Mouse (Mus musculus) CH12.LX (cell line): ENCODE results near the gene B230219D22Rik. TPM values are rescaled to one million over a fixed set of nuclear protein-coding genes. Genes with fewer than 3 reads are reported as not detected.

Experiments used
- DNase-seq: peaks from one replicate; pipeline ENCODE4 v3.0.0-alpha.2; 2013; ENCODE audit errors: extremely low read depth
- H3K27ac ChIP-seq: 2 replicates; pipeline ENCODE4 v1.5.1; 2012; ENCODE audit warnings: low read depth, mild to moderate bottlenecking, control low read depth, moderate library complexity; ENCODE audit not compliant: insufficient read depth
- H3K27me3 ChIP-seq: replicated peaks from 2 replicates; pipeline ENCODE3; 2012; ENCODE audit warnings: inconsistent platforms
- H3K36me3 ChIP-seq, 2 experiments: replicated peaks in 1 of 2; 2 replicates each; pipeline versions ENCODE3 to v1.6.1; 2012; ENCODE audit warnings: inconsistent platforms in 1 of 2, low read length in 1 of 2, mild to moderate bottlenecking in 1 of 2, mixed read lengths in 1 of 2, moderate library complexity in 1 of 2; ENCODE audit not compliant: control insufficient read depth in 1 of 2, insufficient read depth in 1 of 2
- H3K4me1 ChIP-seq, 2 experiments: 2 replicates each; pipeline ENCODE4 v1.6.1; 2012; ENCODE audit warnings: inconsistent platforms in 1 of 2, moderate library complexity in 1 of 2; ENCODE audit not compliant: insufficient read depth in 2 of 2, control insufficient read depth in 1 of 2
- H3K4me2 ChIP-seq: 2 replicates; pipeline ENCODE4 v1.6.1; 2012; ENCODE audit warnings: low read depth, mild to moderate bottlenecking, control low read depth; ENCODE audit not compliant: poor library complexity, insufficient read depth, severe bottlenecking
- H3K4me3 ChIP-seq, 3 experiments: fragments of 150-350 bp in 1 of 3; sonication (generic) in 1 of 3; replicated peaks in 1 of 3; 2 replicates each; pipeline versions ENCODE3 to v1.5.1; 2011 to 2012; ENCODE audit warnings: low read depth in 2 of 3, low read length in 2 of 3, mild to moderate bottlenecking in 2 of 3, moderate library complexity in 2 of 3, control low read depth in 1 of 3, improper control_type of control experiment in 1 of 3, inconsistent platforms in 1 of 3, mixed read lengths in 1 of 3; ENCODE audit not compliant: poor library complexity in 1 of 3
- H3K79me2 ChIP-seq: replicated peaks from 2 replicates; pipeline ENCODE4 v1.6.1; 2012; ENCODE audit warnings: mild to moderate bottlenecking, moderate library complexity; ENCODE audit not compliant: control insufficient read depth, poor library complexity, insufficient read depth, severe bottlenecking; ENCODE audit errors: extremely low read depth
- H3K9ac ChIP-seq: 2 replicates; pipeline ENCODE4 v1.6.1; 2012; ENCODE audit warnings: low read depth, mild to moderate bottlenecking, control low read depth, moderate library complexity; ENCODE audit not compliant: insufficient read depth
- H3K9me3 ChIP-seq: replicated peaks from 2 replicates; pipeline ENCODE3; 2012; ENCODE audit warnings: low read length, inconsistent platforms, mixed read lengths
- GABPA ChIP-seq: IDR thresholded peaks from 2 replicates; pipeline ENCODE4 v1.6.1; 2012; ENCODE audit warnings: low read depth, low read length, improper control_type of control experiment, inconsistent platforms; ENCODE audit not compliant: insufficient replicate concordance
- MAX ChIP-seq: IDR thresholded peaks from 2 replicates; pipeline ENCODE4 v1.6.1; 2011; ENCODE audit warnings: low read length, improper control_type of control experiment
- POLR2A ChIP-seq: IDR thresholded peaks from 2 replicates; pipeline ENCODE4 v1.6.1; 2011; ENCODE audit warnings: low read depth, mild to moderate bottlenecking, improper control_type of control experiment, low read length
- SMC3 ChIP-seq: IDR thresholded peaks from 2 replicates; pipeline ENCODE4 v1.6.1; 2011; ENCODE audit warnings: low read depth, low read length, improper control_type of control experiment
- ZKSCAN1 ChIP-seq: IDR thresholded peaks from 2 replicates; pipeline ENCODE4 v1.6.1; 2012; ENCODE audit warnings: low read depth, inconsistent platforms, low read length, improper control_type of control experiment, borderline replicate concordance
- dilution Hi-C: fragments of 300-500 bp; cut with MboI; formaldehyde crosslinking; loops from 2 replicates; pipeline ENCODE4 v1.14.3; 2020; ENCODE audit warnings: low sequenced_read_pairs; ENCODE audit not compliant: extremely low pct_unique_long_range_greater_than_20kb, extremely low pct_ligation_motif_present
- in situ Hi-C: fragments of 300-500 bp; cut with MboI; formaldehyde crosslinking; loops from 3 replicates; pipeline ENCODE4 v1.14.3; 2019; ENCODE audit warnings: low sequenced_read_pairs, low pct_ligation_motif_present, low pct_unique_long_range_greater_than_20kb, mixed read lengths
- polyA plus RNA-seq: library from polyadenylated mRNA; unstranded; fragments of >175 nt; gene quantifications from 2 replicates; pipeline ENCODE4 v1.2.1, GENCODE M21; 2012; ENCODE audit warnings: low read depth; ENCODE audit not compliant: insufficient read length
- total RNA-seq, 2 experiments: library from RNA; depleted of rRNA; stranded (reverse); fragments of 300-350 nt in 1 of 2; fragments of >200 nt in 1 of 2; gene quantifications; 2 replicates each; pipeline ENCODE4 v1.2.3; 2012 to 2014

B230219D22Rik gene
- total and polyA plus RNA-seq, 3 experiments: 23.2 to 35.0 (median 25.7) TPM

- peaks cover 9 to 59% of the 10 kb centered on the region in 2 experiments for H3K36me3 ChIP-seq
- H3K9ac ChIP-seq: no peak overlapping the region
- H3K27me3 ChIP-seq: no peaks in the 10 kb centered on the region
- peaks cover 3% of the 10 kb centered on the region for H3K9me3 ChIP-seq
- no peak for TF ChIP-seq SMC3
- dilution Hi-C loops: no loop called here
- H3K27ac ChIP-seq: no peak overlapping the region
- H3K4me1 ChIP-seq: no peaks in the 10 kb centered on the region
- no peak overlapping the region for H3K4me3 ChIP-seq
- no peaks in the 10 kb centered on the region for H3K79me2 ChIP-seq
- DNase-seq: no peak
- H3K4me2 ChIP-seq: no peak overlapping the region
- in situ Hi-C loops: no loop called here
These were observed 45.0 kb downstream of the B230219D22Rik start for GRCm38 (mm10) chr13:55737885-55738284.

- in situ Hi-C loops: no loop called here
- DNase-seq: no peak
- H3K27ac ChIP-seq: no peak overlapping the region
- no peaks in the 10 kb centered on the region for H3K27me3 ChIP-seq
- H3K4me3 ChIP-seq: no peak overlapping the region
- no peaks in the 10 kb centered on the region for H3K79me2 ChIP-seq
- TF ChIP-seq GABPA (no peak), SMC3 (no peak), ZKSCAN1 (no peak), POLR2A (no peak), MAX (no peak)
- TF ChIP-seq, all 38 proteins: peak for 0
- no peak overlapping the region for H3K9ac ChIP-seq
- H3K36me3 ChIP-seq: peaks cover 6 to 57% of the 10 kb centered on the region in 2 experiments
- dilution Hi-C loops: no loop called here
- H3K4me1 ChIP-seq: no peaks in the 10 kb centered on the region
- no peak overlapping the region for H3K4me2 ChIP-seq
- H3K9me3 ChIP-seq: peaks cover 14% of the 10 kb centered on the region
These were observed 49.4 kb downstream of the B230219D22Rik start for GRCm38 (mm10) chr13:55742306-55742705.

Other genes starting within 250 kb of the B230219D22Rik start
- 60.1 and 69.9 TPM in 2 replicates for gene Grk6, start 248.1 kb upstream of the B230219D22Rik start, total RNA-seq (2012; rRNA removed)
- gene Grk6, start 248.1 kb upstream of the B230219D22Rik start, total RNA-seq (2014; rRNA removed): 59.0 and 65.0 TPM in 2 replicates
- gene Grk6, start 248.1 kb upstream of the B230219D22Rik start, polyA plus RNA-seq: 71.0 and 72.8 TPM in 2 replicates
- 0.89 and 1.1 TPM in 2 replicates for gene Prr7, start 228.9 kb upstream of the B230219D22Rik start, total RNA-seq (2012; rRNA removed)
- gene Prr7, start 228.9 kb upstream of the B230219D22Rik start, total RNA-seq (2014; rRNA removed): 0.60 and 0.69 TPM in 2 replicates
- 0.83 and 1.2 TPM in 2 replicates for gene Prr7, start 228.9 kb upstream of the B230219D22Rik start, polyA plus RNA-seq
- gene Dbn1, start 205.0 kb upstream of the B230219D22Rik start, total RNA-seq (2012; rRNA removed): 1.9 and 3.1 TPM in 2 replicates
- 0.09 and 0.12 TPM in 2 replicates for gene Dbn1, start 205.0 kb upstream of the B230219D22Rik start, total RNA-seq (2014; rRNA removed)
- 0.59 and 0.72 TPM in 2 replicates for gene Dbn1, start 205.0 kb upstream of the B230219D22Rik start, polyA plus RNA-seq
- gene Pdlim7, start 179.4 kb upstream of the B230219D22Rik start, total RNA-seq (2012; rRNA removed): 8.5 and 8.7 TPM in 2 replicates
- gene Pdlim7, start 179.4 kb upstream of the B230219D22Rik start, total RNA-seq (2014; rRNA removed): 6.6 and 11.2 TPM in 2 replicates
- 26.2 and 32.5 TPM in 2 replicates for gene Pdlim7, start 179.4 kb upstream of the B230219D22Rik start, polyA plus RNA-seq
- 38.4 and 38.8 TPM in 2 replicates for gene Dok3, start 163.8 kb upstream of the B230219D22Rik start, total RNA-seq (2012; rRNA removed)
- gene Dok3, start 163.8 kb upstream of the B230219D22Rik start, total RNA-seq (2014; rRNA removed): 9.0 and 9.1 TPM in 2 replicates
- gene Dok3, start 163.8 kb upstream of the B230219D22Rik start, polyA plus RNA-seq: 28.1 and 30.3 TPM in 2 replicates
- 107 and 109 TPM in 2 replicates for gene Ddx41, start 156.5 kb upstream of the B230219D22Rik start, total RNA-seq (2012; rRNA removed)
- 56.6 and 59.9 TPM in 2 replicates for gene Ddx41, start 156.5 kb upstream of the B230219D22Rik start, total RNA-seq (2014; rRNA removed)
- gene Ddx41, start 156.5 kb upstream of the B230219D22Rik start, polyA plus RNA-seq: 95.3 and 107 TPM in 2 replicates
- gene Fam193b, start 122.0 kb upstream of the B230219D22Rik start, total RNA-seq (2012; rRNA removed): 17.9 and 18.6 TPM in 2 replicates
- 9.2 and 9.4 TPM in 2 replicates for gene Fam193b, start 122.0 kb upstream of the B230219D22Rik start, total RNA-seq (2014; rRNA removed)
- gene Fam193b, start 122.0 kb upstream of the B230219D22Rik start, polyA plus RNA-seq: 22.0 and 22.4 TPM in 2 replicates
- 196 and 222 TPM in 2 replicates for gene Tmed9, start 119.4 kb upstream of the B230219D22Rik start, total RNA-seq (2012; rRNA removed)
- gene Tmed9, start 119.4 kb upstream of the B230219D22Rik start, total RNA-seq (2014; rRNA removed): 88.1 and 88.2 TPM in 2 replicates
- gene Tmed9, start 119.4 kb upstream of the B230219D22Rik start, polyA plus RNA-seq: 194 and 197 TPM in 2 replicates
- gene B4galt7, start 93.2 kb upstream of the B230219D22Rik start, total RNA-seq (2012; rRNA removed): 10.3 and 11.7 TPM in 2 replicates
- gene B4galt7, start 93.2 kb upstream of the B230219D22Rik start, total RNA-seq (2014; rRNA removed): 11.0 TPM in 2 replicates
- 8.5 and 8.7 TPM in 2 replicates for gene B4galt7, start 93.2 kb upstream of the B230219D22Rik start, polyA plus RNA-seq
- 29.9 and 41.0 TPM in 2 replicates for gene Caml, start 70.1 kb upstream of the B230219D22Rik start, total RNA-seq (2012; rRNA removed)
- 49.9 and 52.9 TPM in 2 replicates for gene Caml, start 70.1 kb upstream of the B230219D22Rik start, total RNA-seq (2014; rRNA removed)
- gene Caml, start 70.1 kb upstream of the B230219D22Rik start, polyA plus RNA-seq: 38.2 and 41.6 TPM in 2 replicates
- gene Ddx46, start 58.1 kb upstream of the B230219D22Rik start, total RNA-seq (2012; rRNA removed): 36.1 and 46.3 TPM in 2 replicates
- 35.4 and 37.4 TPM in 2 replicates for gene Ddx46, start 58.1 kb upstream of the B230219D22Rik start, total RNA-seq (2014; rRNA removed)
- 99.8 and 103 TPM in 2 replicates for gene Ddx46, start 58.1 kb upstream of the B230219D22Rik start, polyA plus RNA-seq
- 34.6 and 39.7 TPM in 2 replicates for gene Txndc15, start 21.5 kb downstream of the B230219D22Rik start, total RNA-seq (2012; rRNA removed)
- gene Txndc15, start 21.5 kb downstream of the B230219D22Rik start, total RNA-seq (2014; rRNA removed): 48.7 and 51.2 TPM in 2 replicates
- gene Txndc15, start 21.5 kb downstream of the B230219D22Rik start, polyA plus RNA-seq: 37.4 and 45.2 TPM in 2 replicates
- gene Pcbd2, start 34.2 kb downstream of the B230219D22Rik start, total RNA-seq (2012; rRNA removed): 28.6 and 32.1 TPM in 2 replicates
- gene Pcbd2, start 34.2 kb downstream of the B230219D22Rik start, total RNA-seq (2014; rRNA removed): 19.0 and 20.6 TPM in 2 replicates
- gene Pcbd2, start 34.2 kb downstream of the B230219D22Rik start, polyA plus RNA-seq: 44.9 and 45.0 TPM in 2 replicates
- not detected in 2 replicates for gene Catsper3, start 91.4 kb downstream of the B230219D22Rik start, total RNA-seq (2012; rRNA removed)
- not detected in 2 replicates for gene Catsper3, start 91.4 kb downstream of the B230219D22Rik start, total RNA-seq (2014; rRNA removed)
- gene Catsper3, start 91.4 kb downstream of the B230219D22Rik start, polyA plus RNA-seq: not detected in 2 replicates
- not detected in 2 replicates for gene Pitx1, start 143.1 kb downstream of the B230219D22Rik start, total RNA-seq (2012; rRNA removed)
- gene Pitx1, start 143.1 kb downstream of the B230219D22Rik start, total RNA-seq (2014; rRNA removed): not detected in 2 replicates
- gene Pitx1, start 143.1 kb downstream of the B230219D22Rik start, polyA plus RNA-seq: not detected in 2 replicates